In genomic region chr17:86445420-86445720, GRCm38 (mm10) we compare ENCODE assay signal across 11 mouse cellular contexts. TPM values are rescaled to one million over a fixed set of nuclear protein-coding genes. Genes with fewer than 3 reads are reported as not detected.
DNase-seq lines count a peak whose midpoint lies in the region; ATAC-seq and TF ChIP-seq lines count a peak whose summit lies in the region.
"Had no signal": no experiment of that assay in that cellular context is flagged by ENCODE, and none has a peak within 500 bp of the region (broad histone marks: within the 10 kb centered on the region; RNA-seq: fewer than 3 reads in every experiment).

No protein-coding gene starts in this region.

- TF ChIP-seq POLR2A in spleen, adult 2 months (IDR thresholded peaks at IDR 0.05; ENCODE audit: low read depth, low read length) = no peak

- no peak overlapping the region for H3K4me2 ChIP-seq in hindbrain, postnatal 0 days (ENCODE audit: low read depth, low read length)

- no peak for DNase-seq in hindbrain, embryonic 10.5 days (ENCODE audit: low spot score)
- DNase-seq in hindbrain, postnatal 0 days (ENCODE audit: low spot score) = no peak
- no peak for DNase-seq in spleen, adult 2 months (ENCODE audit: low read depth in 1 of 2, low spot score in 2 of 2)
- DNase-seq in spleen, adult 12 weeks (ENCODE audit: low spot score) = no peak
- DNase-seq in forelimb bud, embryonic 11.5 days (ENCODE audit: low read depth, low spot score) = peak; percentile 29
- peak; percentile 47 to 52 for DNase-seq in urinary bladder, postnatal 36 days (ENCODE audit: low spot score in 2 of 2)
- no peak for DNase-seq in cerebellum, adult 11 months

- no peak for ATAC-seq in hindbrain, postnatal 0 days

- no peak overlapping the region for H3K4me3 ChIP-seq in hindbrain, embryonic 10.5 days
- H3K4me3 ChIP-seq in hindbrain, postnatal 0 days (ENCODE audit: low read length) = no peak overlapping the region
- no peak overlapping the region for H3K4me3 ChIP-seq in spleen, adult 2 months (ENCODE audit: extremely low read depth, insufficient read depth, insufficient read length)

- H3K27ac ChIP-seq in hindbrain, embryonic 10.5 days = 0 out of 2 replicates have a peak overlapping the region, but pooled peaks have one; percentile 75
- H3K27ac ChIP-seq in hindbrain, postnatal 0 days = no peak overlapping the region
- peak overlapping the region; percentile 62 for H3K27ac ChIP-seq in spleen, adult 2 months (ENCODE audit: insufficient read depth, low read length)
- H3K27ac ChIP-seq: liver, embryonic 14.5 days had no signal

- no peak overlapping the region for H3K9ac ChIP-seq in hindbrain, postnatal 0 days (replicated peaks; ENCODE audit: low read length)
- H3K9ac ChIP-seq: liver, embryonic 14.5 days had no signal

- peaks cover 17% of the 10 kb centered on the region for H3K4me1 ChIP-seq in hindbrain, embryonic 10.5 days (replicated peaks)
- H3K4me1 ChIP-seq in hindbrain, postnatal 0 days (ENCODE audit: insufficient read depth, low read length) = no peaks in the 10 kb centered on the region
- peaks cover 30% of the 10 kb centered on the region for H3K4me1 ChIP-seq in spleen, adult 2 months (ENCODE audit: control insufficient read depth, insufficient read depth, insufficient read length)

- no peaks in the 10 kb centered on the region for H3K9me3 ChIP-seq in hindbrain, embryonic 10.5 days
- no peaks in the 10 kb centered on the region for H3K9me3 ChIP-seq in hindbrain, postnatal 0 days (ENCODE audit: low read length)

- WGBS in hindbrain, embryonic 10.5 days = 90% methylated on average over 3 of the region's 3 CpGs
- 86% methylated on average over 3 of the region's 3 CpGs for WGBS in hindbrain, postnatal 0 days
- WGBS in spleen, adult 2 months = 29% methylated on average over 3 of the region's 3 CpGs

- TF ChIP-seq CTCF in hindbrain, postnatal 0 days (IDR thresholded peaks at IDR 0.05; ENCODE audit: low read depth) = no peak
- TF ChIP-seq CTCF in spleen, adult 2 months (IDR thresholded peaks at IDR 0.05; ENCODE audit: extremely low read depth, insufficient read depth, insufficient read length, insufficient replicate concordance) = no peak

- H3K27me3 ChIP-seq in hindbrain, embryonic 10.5 days (ENCODE audit: insufficient read depth, poor library complexity, severe bottlenecking) = no peaks in the 10 kb centered on the region
- no peaks in the 10 kb centered on the region for H3K27me3 ChIP-seq in hindbrain, postnatal 0 days (ENCODE audit: insufficient read depth, low read length)
- H3K27me3 ChIP-seq in spleen, adult 2 months (ENCODE audit: control insufficient read depth, insufficient read depth, low read length) = no peaks in the 10 kb centered on the region

- no peaks in the 10 kb centered on the region for H3K36me3 ChIP-seq in hindbrain, embryonic 10.5 days
- H3K36me3 ChIP-seq in hindbrain, postnatal 0 days (ENCODE audit: insufficient read depth, low read length) = no peaks in the 10 kb centered on the region
- H3K36me3 ChIP-seq in spleen, adult 2 months (ENCODE audit: control insufficient read depth, insufficient read depth, low read length) = no peaks in the 10 kb centered on the region

RNA-seq across cellular contexts. Expression of gene Gm10309, which starts 59.7 kb away (rescaled TPM):
- 0.14 and 0.36 TPM in 2 replicates for polyA plus RNA-seq in hindbrain, embryonic 10.5 days (2016; fragmentation: Nextera tagmentation; extraction: Ambion mirVana)
- not detected in 2 replicates for total RNA-seq in hindbrain, postnatal 0 days (2014; rRNA removed)
- 0.14 and 0.30 TPM in 2 replicates for polyA plus RNA-seq in hindbrain, postnatal 0 days (2015; fragmentation: Nextera tagmentation; extraction: Ambion mirVana)
- polyA plus RNA-seq in spleen, adult 2 months (2012; rRNA removed) = 0.06 TPM in 2 replicates
- total RNA-seq: adrenal gland, adult 2 months; heart, adult 8-10 months; midbrain, postnatal 0 days had no signal

Comparison
In these comparisons a context has a peak if more than half of its experiments do, and no peak if none do; other contexts are left out.
1. DNase-seq: peak in forelimb bud, embryonic 11.5 days (single experiment) and urinary bladder, postnatal 36 days (2 of 2); none in hindbrain, embryonic 10.5 days (single experiment), hindbrain, postnatal 0 days (single experiment), spleen, adult 2 months (0 of 2), spleen, adult 12 weeks (single experiment) and cerebellum, adult 11 months (single experiment).